Mouse (Mus musculus) gastrocnemius, postnatal 10 days (tissue): Measurements from ENCODE around the gene Ap5s1. TPM values are rescaled to one million over a fixed set of nuclear protein-coding genes. Genes with fewer than 3 reads are reported as not detected.

Experiments used
- DNase-seq: peaks from one replicate; pipeline ENCODE4 v3.0.0; 2021; ENCODE audit warnings: mixed read lengths
- long read RNA-seq, 2 experiments: library from polyadenylated mRNA; stranded (forward); transcript quantifications; one replicate each; pipeline ENCODE4 v2.0.0; 2021
- total RNA-seq, 2 experiments: library from RNA; stranded (reverse); gene quantifications; 2 replicates each; pipeline ENCODE4 v1.2.3; 2021

Gene Ap5s1
- total RNA-seq: 10 to 100 TPM; 16.1 to 16.3 TPM
- long read RNA-seq, experiment 1, transcript Ap5s1-203 (3 exons, 1,521 nt): minor isoform, 9 of 22 reads
- long read RNA-seq, experiment 1, transcript Ap5s1-205 (2 exons, 868 nt): major isoform, 10 of 22 reads
- long read RNA-seq, experiment 1, partial matches to known transcripts: 0 of 22 reads
- long read RNA-seq, experiment 1, other reads (novel, unspliced or antisense): 2 of 22 reads
- long read RNA-seq, experiment 2, transcript Ap5s1-205 (2 exons, 868 nt): major isoform, 8 of 16 reads
- long read RNA-seq, experiment 2, transcript Ap5s1-203 (3 exons, 1,521 nt): major isoform, 8 of 16 reads
- long read RNA-seq, experiment 2, partial matches to known transcripts: 0 of 16 reads
- long read RNA-seq, experiment 2, other reads (novel, unspliced or antisense): 0 of 16 reads

GRCm38 (mm10) chr2:131206778-131207177 is at the start of gene Ap5s1:
Gene Ap5s1, plus strand, starts transcription at chr2:131207078.
- DNase-seq: no peak

- no peak for DNase-seq
These were observed 47.4 kb upstream of the Ap5s1 start for GRCm38 (mm10) chr2:131159491-131159910.

- DNase-seq: peak; percentile 94
These were observed 46.8 kb upstream of the Ap5s1 start, which contains the start of gene 1700037H04Rik for GRCm38 (mm10) chr2:131159938-131160581. Gene 1700037H04Rik, minus strand, starts transcription at chr2:131160081.

GRCm38 (mm10) chr2:131160671-131161111 is 46.2 kb upstream of the Ap5s1 start:
- no peak for DNase-seq

- no peak for DNase-seq
These were observed 43.0 kb upstream of the Ap5s1 start for GRCm38 (mm10) chr2:131163924-131164323.

- no peak for DNase-seq
These were observed 40.7 kb upstream of the Ap5s1 start for GRCm38 (mm10) chr2:131166172-131166571.

- no peak for DNase-seq
These were observed 38.9 kb upstream of the Ap5s1 start for GRCm38 (mm10) chr2:131167984-131168383.

- no peak for DNase-seq
These were observed 38.0 kb upstream of the Ap5s1 start for GRCm38 (mm10) chr2:131168914-131169313.

- no peak for DNase-seq
These were observed 35.9 kb upstream of the Ap5s1 start for GRCm38 (mm10) chr2:131170936-131171335.

- peak; percentile 66 for DNase-seq
These were observed 35.3 kb upstream of the Ap5s1 start for GRCm38 (mm10) chr2:131171401-131172104.

- no peak for DNase-seq
These were observed 34.6 kb upstream of the Ap5s1 start for GRCm38 (mm10) chr2:131172322-131172721.

- no peak for DNase-seq
These were observed 32.2 kb upstream of the Ap5s1 start for GRCm38 (mm10) chr2:131174700-131175099.

GRCm38 (mm10) chr2:131175286-131175944 is 31.5 kb upstream of the Ap5s1 start:
- DNase-seq: no peak

- no peak for DNase-seq
These were observed 31.0 kb upstream of the Ap5s1 start for GRCm38 (mm10) chr2:131175945-131176309.

- no peak for DNase-seq
These were observed 30.4 kb upstream of the Ap5s1 start for GRCm38 (mm10) chr2:131176491-131176890.

- DNase-seq: no peak
These were observed 28.9 kb upstream of the Ap5s1 start for GRCm38 (mm10) chr2:131177932-131178331.

- DNase-seq: peak; percentile 22
These were observed 28.0 kb upstream of the Ap5s1 start for GRCm38 (mm10) chr2:131178828-131179245.

- DNase-seq: peak; percentile 58
These were observed 27.5 kb upstream of the Ap5s1 start for GRCm38 (mm10) chr2:131179246-131179886.

GRCm38 (mm10) chr2:131179990-131180587 is 26.8 kb upstream of the Ap5s1 start, which contains the start of gene Cenpb:
Gene Cenpb, minus strand, starts transcription at chr2:131180067.
- DNase-seq: peak; percentile 89

- no peak for DNase-seq
These were observed 20.5 kb upstream of the Ap5s1 start for GRCm38 (mm10) chr2:131186343-131186742.
